Mouse (Mus musculus): Measurements from ENCODE around the gene Col25a1. TPM values are rescaled to one million over a fixed set of nuclear protein-coding genes. Genes with fewer than 3 reads are reported as not detected.

Gene Col25a1
- polyA plus RNA-seq, 1 experiment, result 0.05 TPM

DNA sequence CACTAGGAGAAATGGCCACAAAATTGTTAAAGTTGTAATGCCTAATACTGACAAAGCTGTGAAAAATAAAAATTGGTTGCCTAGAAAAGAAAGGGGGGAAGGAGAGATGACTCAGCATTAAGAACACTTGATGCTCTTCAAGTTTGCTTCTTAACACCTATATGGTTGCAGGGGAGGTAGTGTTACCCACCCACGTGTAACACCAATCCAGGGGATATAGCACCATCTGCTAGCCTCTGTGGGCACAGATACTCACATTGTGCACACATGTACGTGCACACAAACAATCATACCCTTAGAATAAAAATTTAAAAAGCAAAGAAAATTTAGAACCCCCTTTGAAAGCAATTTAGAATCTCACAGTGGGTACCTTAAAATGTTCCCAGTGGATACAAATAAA lies 377.0 kb downstream of the Col25a1 start:
- H3K27me3 ChIP-seq (ENCODE audit: control insufficient read depth, insufficient read depth, insufficient read length), result no peaks in the 10 kb centered on the region
- no peaks in the 10 kb centered on the region for H3K36me3 ChIP-seq (ENCODE audit: control insufficient read depth, insufficient read depth)
- TF ChIP-seq MYOG (IDR thresholded peaks at IDR 0.05; ENCODE audit: control insufficient read depth, extremely low read depth, insufficient read length), result no peak
- no peak for TF ChIP-seq CEBPB (IDR thresholded peaks at IDR 0.05; ENCODE audit: low read depth)
- TF ChIP-seq MAX (IDR thresholded peaks at IDR 0.05), result no peak
- TF ChIP-seq CTCF (IDR thresholded peaks at IDR 0.05; ENCODE audit: control insufficient read depth, insufficient read depth, insufficient read length), result no peak
- H3K79me2 ChIP-seq (ENCODE audit: control insufficient read depth, insufficient read depth), result no peaks in the 10 kb centered on the region
- no peak overlapping the region for H3K4me3 ChIP-seq (ENCODE audit: insufficient read depth, poor library complexity, severe bottlenecking)
- H3ac ChIP-seq (ENCODE audit: control insufficient read depth, insufficient read length, low read depth), result no peak overlapping the region
- no peaks in the 10 kb centered on the region for H3K79me3 ChIP-seq (ENCODE audit: low read depth)

DNA sequence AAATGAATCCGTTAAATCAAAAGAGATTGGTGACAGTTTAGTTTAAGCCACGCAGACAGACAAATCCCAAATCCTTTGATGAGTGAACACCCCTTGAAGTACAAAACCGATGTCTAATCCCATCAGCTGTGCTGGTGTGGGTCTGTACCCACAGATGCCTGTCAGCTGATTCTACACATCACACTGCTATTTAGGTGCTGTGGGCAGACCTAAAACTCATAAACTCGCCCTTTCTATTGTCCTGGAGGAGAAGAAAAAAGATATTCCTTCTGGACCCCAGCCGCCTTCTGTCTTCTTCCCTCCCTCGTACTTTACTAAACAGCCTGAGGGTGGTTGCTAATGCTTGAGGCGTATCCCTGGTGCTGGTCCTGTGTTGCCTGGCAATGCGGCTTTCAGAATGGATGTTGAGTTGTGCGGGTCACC lies 387.2 kb downstream of the Col25a1 start:
- Histone ChIP-seq H3K36me3 (ENCODE audit: control insufficient read depth, insufficient read depth) (no peaks in the 10 kb centered on the region), H3K79me3 (ENCODE audit: low read depth) (no peaks in the 10 kb centered on the region), H3K27me3 (ENCODE audit: control insufficient read depth, insufficient read depth, insufficient read length) (no peaks in the 10 kb centered on the region), H3ac (ENCODE audit: control insufficient read depth, insufficient read length, low read depth) (no peak overlapping the region), H3K4me3 (ENCODE audit: insufficient read depth, poor library complexity, severe bottlenecking) (no peak overlapping the region), H3K79me2 (ENCODE audit: control insufficient read depth, insufficient read depth) (no peaks in the 10 kb centered on the region)
- no peak for TF ChIP-seq CEBPB (IDR thresholded peaks at IDR 0.05; ENCODE audit: low read depth)
- TF ChIP-seq CTCF (IDR thresholded peaks at IDR 0.05; ENCODE audit: control insufficient read depth, insufficient read depth, insufficient read length), result no peak
- TF ChIP-seq MAX (IDR thresholded peaks at IDR 0.05), result no peak
- no peak for TF ChIP-seq MYOG (IDR thresholded peaks at IDR 0.05; ENCODE audit: control insufficient read depth, extremely low read depth, insufficient read length)
- no peak for TF ChIP-seq MYOD1 (IDR thresholded peaks at IDR 0.05; ENCODE audit: control insufficient read depth, insufficient read length, low read depth)

GRCm38 (mm10) chr3:130521834-130522476 lies 390.7 kb downstream of the Col25a1 start:
- Histone ChIP-seq H3K4me3 (ENCODE audit: insufficient read depth, poor library complexity, severe bottlenecking) (no peak overlapping the region), H3K79me3 (ENCODE audit: low read depth) (no peaks in the 10 kb centered on the region), H3K27me3 (ENCODE audit: control insufficient read depth, insufficient read depth, insufficient read length) (no peaks in the 10 kb centered on the region), H3K36me3 (ENCODE audit: control insufficient read depth, insufficient read depth) (no peaks in the 10 kb centered on the region), H3ac (ENCODE audit: control insufficient read depth, insufficient read length, low read depth) (no peak overlapping the region), H3K79me2 (ENCODE audit: control insufficient read depth, insufficient read depth) (no peaks in the 10 kb centered on the region)
- TF ChIP-seq MAX (IDR thresholded peaks at IDR 0.05) (no peak), MYOG (IDR thresholded peaks at IDR 0.05; ENCODE audit: control insufficient read depth, extremely low read depth, insufficient read length) (no peak), MYOD1 (IDR thresholded peaks at IDR 0.05; ENCODE audit: control insufficient read depth, insufficient read length, low read depth) (no peak), USF1 (IDR thresholded peaks at IDR 0.05; ENCODE audit: low read depth) (no peak), CTCF (IDR thresholded peaks at IDR 0.05; ENCODE audit: control insufficient read depth, insufficient read depth, insufficient read length) (no peak), FOSL1 (IDR thresholded peaks at IDR 0.05; ENCODE audit: insufficient read depth, low read length, poor library complexity, severe bottlenecking) (no peak), CEBPB (IDR thresholded peaks at IDR 0.05; ENCODE audit: low read depth) (no peak)

DNA sequence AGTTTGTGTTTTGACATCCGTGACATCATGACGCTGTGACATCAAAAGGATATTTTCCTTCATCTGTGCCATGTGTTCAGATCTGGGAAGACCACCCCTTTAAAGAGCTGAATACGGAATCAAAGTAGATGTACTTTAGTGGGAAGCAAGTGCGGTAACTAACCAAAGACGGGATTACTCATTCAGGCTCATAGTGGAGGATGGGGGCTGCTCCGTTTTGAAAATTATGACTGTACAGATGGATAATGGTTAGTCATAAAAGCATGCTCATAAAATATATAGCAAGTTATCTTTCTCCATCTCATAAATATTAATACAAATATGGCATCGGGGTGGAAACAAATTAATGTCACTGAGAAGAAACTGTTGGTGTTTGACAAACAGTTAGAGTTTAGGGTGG lies 391.7 kb downstream of the Col25a1 start:
- TF ChIP-seq MYOD1 (IDR thresholded peaks at IDR 0.05; ENCODE audit: control insufficient read depth, insufficient read length, low read depth) (no peak), CEBPB (IDR thresholded peaks at IDR 0.05; ENCODE audit: low read depth) (no peak), USF1 (IDR thresholded peaks at IDR 0.05; ENCODE audit: low read depth) (no peak), MYOG (IDR thresholded peaks at IDR 0.05; ENCODE audit: control insufficient read depth, extremely low read depth, insufficient read length) (no peak), FOSL1 (IDR thresholded peaks at IDR 0.05; ENCODE audit: insufficient read depth, low read length, poor library complexity, severe bottlenecking) (no peak), MAX (IDR thresholded peaks at IDR 0.05) (no peak), CTCF (IDR thresholded peaks at IDR 0.05; ENCODE audit: control insufficient read depth, insufficient read depth, insufficient read length) (no peak)
- H3ac ChIP-seq (ENCODE audit: control insufficient read depth, insufficient read length, low read depth), result no peak overlapping the region
- H3K36me3 ChIP-seq (ENCODE audit: control insufficient read depth, insufficient read depth), result no peaks in the 10 kb centered on the region
- H3K4me3 ChIP-seq (ENCODE audit: insufficient read depth, poor library complexity, severe bottlenecking), result no peak overlapping the region
- H3K79me2 ChIP-seq (ENCODE audit: control insufficient read depth, insufficient read depth), result no peaks in the 10 kb centered on the region
- no peaks in the 10 kb centered on the region for H3K79me3 ChIP-seq (ENCODE audit: low read depth)
- H3K27me3 ChIP-seq (ENCODE audit: control insufficient read depth, insufficient read depth, insufficient read length), result no peaks in the 10 kb centered on the region

- Histone ChIP-seq H3K27me3 (ENCODE audit: control insufficient read depth, insufficient read depth, insufficient read length) (no peaks in the 10 kb centered on the region), H3ac (ENCODE audit: control insufficient read depth, insufficient read length, low read depth) (no peak overlapping the region), H3K79me3 (ENCODE audit: low read depth) (no peaks in the 10 kb centered on the region), H3K36me3 (ENCODE audit: control insufficient read depth, insufficient read depth) (no peaks in the 10 kb centered on the region), H3K79me2 (ENCODE audit: control insufficient read depth, insufficient read depth) (no peaks in the 10 kb centered on the region), H3K4me3 (ENCODE audit: insufficient read depth, poor library complexity, severe bottlenecking) (no peak overlapping the region)
- TF ChIP-seq MAX (IDR thresholded peaks at IDR 0.05) (no peak), CTCF (IDR thresholded peaks at IDR 0.05; ENCODE audit: control insufficient read depth, insufficient read depth, insufficient read length) (no peak), CEBPB (IDR thresholded peaks at IDR 0.05; ENCODE audit: low read depth) (no peak), MYOD1 (IDR thresholded peaks at IDR 0.05; ENCODE audit: control insufficient read depth, insufficient read length, low read depth) (no peak), USF1 (IDR thresholded peaks at IDR 0.05; ENCODE audit: low read depth) (no peak), MYOG (IDR thresholded peaks at IDR 0.05; ENCODE audit: control insufficient read depth, extremely low read depth, insufficient read length) (no peak), FOSL1 (IDR thresholded peaks at IDR 0.05; ENCODE audit: insufficient read depth, low read length, poor library complexity, severe bottlenecking) (no peak)
Observed at GRCm38 (mm10) chr3:130524367-130525137, 393.3 kb downstream of the Col25a1 start.

All from C2C12 (cell line).